In genomic region chr15:102350138-102350941, GRCm38 (mm10) we compare ENCODE assay signal across 8 mouse cellular contexts. TPM values are rescaled to one million over a fixed set of nuclear protein-coding genes. Genes with fewer than 3 reads are reported as not detected.
DNase-seq lines count a peak whose midpoint lies in the region; ATAC-seq and TF ChIP-seq lines count a peak whose summit lies in the region.

Gene Aaas (minus strand): TSS chr15:102350771.

- peak within 1 kb of the TSS; percentile 76 for H3K9ac ChIP-seq in embryonic facial prominence, embryonic 14.5 days (ENCODE audit: low read depth, low read length)
- H3K9ac ChIP-seq in heart, adult 2 months (ENCODE audit: low read depth, low read length), result peak within 1 kb of the TSS; percentile 79
- peak within 1 kb of the TSS; percentile 88 for H3K9ac ChIP-seq in limb, embryonic 13.5 days
- peak within 1 kb of the TSS; percentile 74 for H3K9ac ChIP-seq in midbrain, embryonic 16.5 days (ENCODE audit: low read depth, low read length)

- H3K4me2 ChIP-seq in embryonic facial prominence, embryonic 14.5 days (ENCODE audit: low read depth, low read length), result peak within 1 kb of the TSS; percentile 72
- H3K4me2 ChIP-seq in limb, embryonic 13.5 days (replicated peaks), result peak within 1 kb of the TSS; percentile 90
- peak within 1 kb of the TSS; percentile 88 for H3K4me2 ChIP-seq in midbrain, embryonic 16.5 days (ENCODE audit: low read length)

- WGBS in embryonic facial prominence, embryonic 14.5 days, result under 1% methylated on average over 56 of the region's 56 CpGs
- under 1% methylated on average over 56 of the region's 56 CpGs for WGBS in heart, adult 2 months
- under 1% methylated on average over 56 of the region's 56 CpGs for WGBS in limb, embryonic 13.5 days
- WGBS in midbrain, embryonic 16.5 days, result under 1% methylated on average over 56 of the region's 56 CpGs

- H3K4me1 ChIP-seq in embryonic facial prominence, embryonic 14.5 days (ENCODE audit: control insufficient read depth, insufficient read depth, low read length), result peaks cover 12% of the 10 kb centered on the region
- H3K4me1 ChIP-seq in heart, adult 2 months (ENCODE audit: control insufficient read depth, insufficient read depth, low read length), result peaks cover 6% of the 10 kb centered on the region
- peaks cover 15% of the 10 kb centered on the region for H3K4me1 ChIP-seq in limb, embryonic 13.5 days
- peaks cover 18% of the 10 kb centered on the region for H3K4me1 ChIP-seq in midbrain, embryonic 16.5 days (ENCODE audit: control insufficient read depth, insufficient read depth, low read length)

- peak; percentile 99 for TF ChIP-seq CTCF in heart, adult 2 months (IDR thresholded peaks at IDR 0.05)

- peak within 1 kb of the TSS; percentile 66; the same call in 1 of the 2 replicates for H3K27ac ChIP-seq in embryonic facial prominence, embryonic 14.5 days (replicated peaks; ENCODE audit: low read depth, low read length)
- peak within 1 kb of the TSS; percentile 88 for H3K27ac ChIP-seq in heart, adult 2 months
- peak within 1 kb of the TSS; percentile 65; the same call in 1 of the 2 replicates for H3K27ac ChIP-seq in limb, embryonic 13.5 days
- peak within 1 kb of the TSS; percentile 40; the same call in 1 of the 2 replicates for H3K27ac ChIP-seq in midbrain, embryonic 16.5 days (ENCODE audit: low read length)

- H3K9me3 ChIP-seq in embryonic facial prominence, embryonic 14.5 days (ENCODE audit: control insufficient read depth, low read length), result no peaks in the 10 kb centered on the region
- no peaks in the 10 kb centered on the region for H3K9me3 ChIP-seq in limb, embryonic 13.5 days
- no peaks in the 10 kb centered on the region for H3K9me3 ChIP-seq in midbrain, embryonic 16.5 days (replicated peaks; ENCODE audit: control insufficient read depth, low read length, poor library complexity, severe bottlenecking)

- DNase-seq in 3T3-L1 (ENCODE audit: low read depth, low spot score), result peak; percentile 98
- DNase-seq in adrenal gland, postnatal 4 days (ENCODE audit: low spot score in 2 of 2), result peak; percentile 93
- peak; percentile 98 for DNase-seq in embryonic facial prominence, embryonic 14.5 days (ENCODE audit: low spot score)
- DNase-seq in heart, adult 2 months, result peak; percentile 94 to 96
- DNase-seq in kidney, adult 8-10 months, result peak; percentile 92 to 96
- DNase-seq in spleen, postnatal 10 days (ENCODE audit: low spot score in 2 of 2), result peak; percentile 96 to 97

- peak; percentile 90 for ATAC-seq in embryonic facial prominence, embryonic 14.5 days (ENCODE audit: low read depth)
- peak; percentile 88 for ATAC-seq in limb, embryonic 13.5 days (ENCODE audit: low FRiP score, low read depth)
- peak; percentile 89 for ATAC-seq in midbrain, embryonic 16.5 days

- TF ChIP-seq POLR2A in heart, adult 2 months (IDR thresholded peaks at IDR 0.05; ENCODE audit: insufficient read depth, low read depth, low read length), result peak; percentile 93

- peak; percentile 97 for TF ChIP-seq EP300 in heart, adult 2 months (IDR thresholded peaks at IDR 0.05; ENCODE audit: insufficient read depth, low read depth, low read length)

- H3K36me3 ChIP-seq in embryonic facial prominence, embryonic 14.5 days (ENCODE audit: control insufficient read depth, insufficient read depth, low read length), result peaks cover 20% of the 10 kb centered on the region
- H3K36me3 ChIP-seq in heart, adult 2 months (ENCODE audit: control insufficient read depth, insufficient read depth, low read length), result no peaks in the 10 kb centered on the region
- H3K36me3 ChIP-seq in limb, embryonic 13.5 days, result peaks cover 30% of the 10 kb centered on the region
- no peaks in the 10 kb centered on the region for H3K36me3 ChIP-seq in midbrain, embryonic 16.5 days (ENCODE audit: control insufficient read depth, insufficient read depth, low read length)

- intact Hi-C loops in heart, adult 2 months (cut with DNase I), result loop anchor here (2.0 kb wide), 1 partner anchor 20 kb away; the partner anchor contains the start of gene Myg1

- peak within 1 kb of the TSS; percentile 68 for H3K4me3 ChIP-seq in embryonic facial prominence, embryonic 14.5 days (ENCODE audit: low read depth, low read length)
- H3K4me3 ChIP-seq in heart, adult 2 months, result peak within 1 kb of the TSS; percentile 66
- peak within 1 kb of the TSS; percentile 82 for H3K4me3 ChIP-seq in limb, embryonic 13.5 days
- peak within 1 kb of the TSS; percentile 67 for H3K4me3 ChIP-seq in midbrain, embryonic 16.5 days (ENCODE audit: low read depth, low read length)

- no peaks in the 10 kb centered on the region for H3K27me3 ChIP-seq in embryonic facial prominence, embryonic 14.5 days (replicated peaks; ENCODE audit: control insufficient read depth, insufficient read depth, low read length)
- no peaks in the 10 kb centered on the region for H3K27me3 ChIP-seq in heart, adult 2 months (ENCODE audit: control insufficient read depth, insufficient read depth, low read length)
- no peaks in the 10 kb centered on the region for H3K27me3 ChIP-seq in limb, embryonic 13.5 days
- no peaks in the 10 kb centered on the region for H3K27me3 ChIP-seq in midbrain, embryonic 16.5 days (ENCODE audit: control insufficient read depth, insufficient read depth, low read depth, low read length)

- H3K79me2 ChIP-seq in heart, adult 2 months (replicated peaks; ENCODE audit: control insufficient read depth, insufficient read depth, low read length), result no peaks in the 10 kb centered on the region

RNA-seq across cellular contexts. Expression of gene Aaas, which starts in this region (rescaled TPM):
- 10 to 100 TPM; 32.3 to 39.0 TPM for total RNA-seq in adrenal gland, postnatal 4 days (2021)
- 52.5 and 60.5 TPM in 2 replicates for polyA plus RNA-seq in embryonic facial prominence, embryonic 14.5 days (2014; fragmentation: Nextera tagmentation; extraction: Ambion mirVana)
- total RNA-seq in heart, adult 2 months (2021), result 10 to 100 TPM; 10.8 to 13.2 TPM
- 22.1 and 26.2 TPM in 2 replicates for polyA plus RNA-seq in heart, adult 2 months (2012; rRNA removed)
- 75.9 and 76.6 TPM in 2 replicates for polyA plus RNA-seq in limb, embryonic 13.5 days (2015; fragmentation: Nextera tagmentation; extraction: Ambion mirVana)
- 30.2 and 31.1 TPM in 2 replicates for polyA plus RNA-seq in midbrain, embryonic 16.5 days (2015; fragmentation: Nextera tagmentation; extraction: Ambion mirVana)

Comparison
In these comparisons a context has a peak if more than half of its experiments do, and no peak if none do; other contexts are left out.
1. Peak in every context shown above with its lines: DNase-seq, ATAC-seq, H3K4me3 ChIP-seq and H3K27ac ChIP-seq.